Mouse (Mus musculus) neural tube, embryonic 14.5 days (tissue): ENCODE data around the gene Actr2. TPM values are rescaled to one million over a fixed set of nuclear protein-coding genes. Genes with fewer than 3 reads are reported as not detected.
A peak's percentile ranks its signal among the peaks of the same experiment; 100 is the strongest.
"Not testable (repeated sequence)": the region's sequence is repeated elsewhere in the genome, so short reads cannot be mapped to it uniquely, and the experiment has no call there.

ENCODE experiments used
- ATAC-seq: fragments of 200-750 bp; cut with Nextera tagmentation; 2 replicates; pipeline ENCODE4 v1.8.0; 2017; ENCODE audit warnings: low read depth, mild to moderate bottlenecking, moderate TSS enrichment, moderate library complexity
- H3K27ac ChIP-seq: fragments of 300-500 bp; sonication (generic); 2 replicates; pipeline ENCODE4 v1.5.1; 2014; ENCODE audit warnings: low read depth, mild to moderate bottlenecking, control low read depth, low read length, moderate library complexity, mixed read lengths
- H3K27me3 ChIP-seq: fragments of 300-500 bp; sonication (generic); 2 replicates; pipeline ENCODE4 v1.6.1; 2014; ENCODE audit warnings: low read length; ENCODE audit not compliant: control insufficient read depth, insufficient read depth
- H3K36me3 ChIP-seq: fragments of 300-500 bp; sonication (generic); 2 replicates; pipeline ENCODE4 v1.6.1; 2014; ENCODE audit warnings: low read length, mixed read lengths; ENCODE audit not compliant: control insufficient read depth, insufficient read depth
- H3K4me1 ChIP-seq: fragments of 300-500 bp; sonication (generic); 2 replicates; pipeline ENCODE4 v1.6.1; 2014; ENCODE audit warnings: low read length; ENCODE audit not compliant: control insufficient read depth, insufficient read depth
- H3K4me2 ChIP-seq: fragments of 300-500 bp; sonication (generic); 2 replicates; pipeline ENCODE4 v1.6.1; 2014; ENCODE audit warnings: mild to moderate bottlenecking, low read depth, low read length, control low read depth
- H3K4me3 ChIP-seq: fragments of 300-500 bp; sonication (generic); 2 replicates; pipeline ENCODE4 v1.5.1; 2014; ENCODE audit warnings: low read depth, low read length, control low read depth, mixed read lengths
- H3K9ac ChIP-seq: fragments of 300-500 bp; sonication (generic); replicated peaks from 2 replicates; pipeline ENCODE4 v1.6.1; 2014; ENCODE audit warnings: low read depth, mild to moderate bottlenecking, control low read depth, low read length, mixed read lengths
- H3K9me3 ChIP-seq: fragments of 300-500 bp; sonication (generic); 2 replicates; pipeline ENCODE4 v1.6.1; 2016; ENCODE audit warnings: low read length; ENCODE audit not compliant: control insufficient read depth
- WGBS: fragments of 180-500 bp; shearing (Covaris S2); extraction: QIAGEN DNeasy Blood & Tissue Kit; methylation state at CpG from one replicate; pipeline ENCODE4 v1.1.7; 2014; 5-methylcytosine and 5-hydroxymethylcytosine counted together
- polyA plus RNA-seq: library from polyadenylated mRNA; unstranded; fragments of >200 nt; fragmentation: Nextera tagmentation; extraction: Ambion mirVana; gene quantifications from 2 replicates; pipeline ENCODE4 v1.2.1, GENCODE M21; 2014

Gene Actr2
- polyA plus RNA-seq = 97.7 and 109 TPM in 2 replicates

- Histone ChIP-seq H3K4me2 (peak within 1 kb of the TSS; percentile 67), H3K27ac (peak within 1 kb of the TSS; percentile 93), H3K4me1 (peaks cover 8% of the 10 kb centered on the region), H3K4me3 (peak within 1 kb of the TSS; percentile 81), H3K9me3 (no peaks in the 10 kb centered on the region), H3K36me3 (no peaks in the 10 kb centered on the region), H3K9ac (peak within 1 kb of the TSS; percentile 91), H3K27me3 (no peaks in the 10 kb centered on the region)
- ATAC-seq = peak; percentile 99
- under 1% methylated on average over 49 of the region's 57 CpGs for WGBS
Observed at GRCm38 (mm10) chr11:20112741-20113480, at the start of gene Actr2. Gene Actr2, minus strand, starts transcription at chr11:20112913.

DNA sequence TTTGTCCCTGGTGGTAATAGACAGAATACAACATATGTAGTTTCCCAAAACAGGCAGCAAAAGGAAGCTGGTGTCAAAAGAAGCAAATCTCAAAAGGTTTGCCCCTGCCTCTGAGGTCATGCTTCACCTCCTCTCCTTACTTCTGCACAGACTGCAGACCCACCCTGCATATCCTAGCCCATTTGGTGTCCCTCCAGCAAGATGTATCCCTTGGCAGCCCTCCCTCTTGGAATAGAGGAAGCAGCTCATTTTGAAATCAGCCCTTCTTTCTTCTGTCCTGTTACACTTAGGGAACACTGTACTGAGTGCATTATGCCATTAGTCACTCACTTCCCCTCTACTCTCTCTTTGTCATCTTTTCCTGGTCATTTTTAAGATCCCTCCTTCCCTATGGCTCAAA, 46.2 kb upstream of the Actr2 start:
- Histone ChIP-seq H3K27ac (no peak overlapping the region), H3K4me3 (no peak overlapping the region), H3K4me2 (no peak overlapping the region), H3K27me3 (no peaks in the 10 kb centered on the region), H3K36me3 (no peaks in the 10 kb centered on the region), H3K9ac (no peak overlapping the region), H3K4me1 (no peaks in the 10 kb centered on the region), H3K9me3 (no peaks in the 10 kb centered on the region)
- no peak for ATAC-seq

DNA sequence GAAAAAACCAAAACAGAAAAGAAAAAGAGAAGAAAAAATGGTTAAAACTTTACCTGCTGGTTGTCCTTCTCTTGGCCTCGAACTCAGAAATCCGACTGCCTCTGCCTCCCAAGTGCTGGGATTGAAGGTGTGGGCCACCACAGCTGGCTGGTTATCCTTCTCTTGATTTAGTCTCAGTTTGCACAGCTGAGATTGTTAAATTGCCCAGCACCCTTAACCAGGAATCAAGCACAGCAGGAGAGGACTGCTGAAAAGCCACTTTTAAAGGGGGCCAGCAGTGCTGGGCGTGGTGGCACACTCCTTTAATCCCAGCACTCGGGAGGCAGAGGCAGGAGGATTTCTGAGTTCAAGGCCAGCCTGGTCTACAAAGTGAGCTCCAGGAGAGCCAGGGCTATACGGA, 40.8 kb upstream of the Actr2 start:
- not testable (repeated sequence) for H3K9me3 ChIP-seq, ATAC-seq, H3K4me1 ChIP-seq, H3K9ac ChIP-seq, H3K4me3 ChIP-seq, H3K4me2 ChIP-seq, H3K36me3 ChIP-seq, H3K27me3 ChIP-seq, H3K27ac ChIP-seq
- WGBS = 87% methylated on average over 5 of the region's 5 CpGs

- Histone ChIP-seq H3K36me3 (no peaks in the 10 kb centered on the region), H3K27ac (no peak overlapping the region), H3K4me3 (no peak overlapping the region), H3K9me3 (no peaks in the 10 kb centered on the region), H3K9ac (no peak overlapping the region), H3K27me3 (no peaks in the 10 kb centered on the region), H3K4me2 (no peak overlapping the region), H3K4me1 (no peaks in the 10 kb centered on the region)
- 92% methylated on average over 4 of the region's 4 CpGs for WGBS
- ATAC-seq = no peak
Observed at GRCm38 (mm10) chr11:20152107-20152901, 39.6 kb upstream of the Actr2 start.

DNA sequence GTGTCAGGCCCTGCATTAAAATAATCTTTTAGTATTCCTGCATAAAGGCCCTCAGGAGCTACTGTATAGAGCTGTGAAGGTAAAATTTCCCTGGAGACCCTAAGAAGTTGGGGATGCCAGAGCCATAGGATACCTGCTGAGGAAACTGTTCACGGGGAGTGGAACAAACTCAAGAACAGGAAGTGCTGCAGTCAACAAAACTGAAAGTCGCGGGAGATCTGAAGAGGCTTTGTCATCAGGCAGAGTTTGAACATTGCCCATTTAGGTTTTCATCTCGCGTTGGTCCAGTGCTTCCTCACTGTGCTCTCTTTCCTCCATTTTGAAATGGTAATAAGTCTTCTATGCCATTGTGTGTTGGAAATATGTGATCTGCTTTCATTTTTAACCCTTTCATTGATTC, 38.6 kb upstream of the Actr2 start:
- no peak for ATAC-seq
- H3K36me3 ChIP-seq = no peaks in the 10 kb centered on the region
- no peak overlapping the region for H3K9ac ChIP-seq
- WGBS = 82% methylated on average over 5 of the region's 5 CpGs
- H3K9me3 ChIP-seq = no peaks in the 10 kb centered on the region
- H3K4me3 ChIP-seq = no peak overlapping the region
- no peaks in the 10 kb centered on the region for H3K27me3 ChIP-seq
- H3K4me1 ChIP-seq = no peaks in the 10 kb centered on the region
- no peak overlapping the region for H3K4me2 ChIP-seq
- H3K27ac ChIP-seq = no peak overlapping the region

DNA sequence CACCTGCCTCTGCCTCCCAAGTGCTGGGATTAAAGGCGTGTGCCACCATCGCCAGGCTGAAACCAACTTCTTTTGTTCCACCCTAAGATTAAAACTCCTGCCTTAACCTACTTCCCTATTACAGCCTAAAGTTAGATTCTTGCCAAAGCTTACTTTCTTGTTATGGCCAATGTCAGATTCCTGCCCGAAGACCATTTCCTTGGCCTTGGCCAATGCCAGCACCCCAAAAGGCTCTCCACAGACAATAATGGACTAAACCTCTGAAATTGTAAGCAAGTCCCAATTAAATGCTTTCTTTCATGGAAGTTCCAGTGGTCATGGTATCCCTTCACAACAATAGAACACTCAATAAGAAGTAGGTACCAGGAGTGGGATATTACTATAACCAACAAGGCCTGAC, 37.2 kb upstream of the Actr2 start:
- no peak overlapping the region for H3K9ac ChIP-seq
- no peak overlapping the region for H3K27ac ChIP-seq
- H3K4me2 ChIP-seq = no peak overlapping the region
- H3K36me3 ChIP-seq = no peaks in the 10 kb centered on the region
- H3K27me3 ChIP-seq = no peaks in the 10 kb centered on the region
- no peaks in the 10 kb centered on the region for H3K4me1 ChIP-seq
- no peak for ATAC-seq
- WGBS = 95% methylated on average over 3 of the region's 3 CpGs
- no peak overlapping the region for H3K4me3 ChIP-seq
- H3K9me3 ChIP-seq = no peaks in the 10 kb centered on the region

GRCm38 (mm10) chr11:20145383-20145782, 32.7 kb upstream of the Actr2 start:
- Histone ChIP-seq H3K9me3 (no peaks in the 10 kb centered on the region), H3K4me2 (no peak overlapping the region), H3K36me3 (no peaks in the 10 kb centered on the region), H3K4me1 (no peaks in the 10 kb centered on the region), H3K9ac (no peak overlapping the region), H3K27ac (no peak overlapping the region), H3K27me3 (no peaks in the 10 kb centered on the region), H3K4me3 (no peak overlapping the region)
- 25% methylated on average over 9 of the region's 9 CpGs for WGBS
- no peak for ATAC-seq

GRCm38 (mm10) chr11:20144536-20145263, 32.0 kb upstream of the Actr2 start:
- WGBS = 89% methylated on average over 9 of the region's 9 CpGs

GRCm38 (mm10) chr11:20143687-20144086, 31.0 kb upstream of the Actr2 start:
- WGBS = 94% methylated on average over 4 of the region's 4 CpGs
- H3K4me2 ChIP-seq, H3K9me3 ChIP-seq, ATAC-seq, H3K9ac ChIP-seq, H3K4me3 ChIP-seq, H3K36me3 ChIP-seq, H3K4me1 ChIP-seq, H3K27me3 ChIP-seq, H3K27ac ChIP-seq: not testable (repeated sequence)

More at GRCm38 (mm10) chr11:20144536-20145263, 32.0 kb upstream of the Actr2 start:
- H3K4me2 ChIP-seq = no peak overlapping the region
- H3K27ac ChIP-seq = no peak overlapping the region
- H3K4me3 ChIP-seq = no peak overlapping the region
- H3K9ac ChIP-seq = no peak overlapping the region
- H3K36me3 ChIP-seq = no peaks in the 10 kb centered on the region
- no peak for ATAC-seq
- H3K27me3 ChIP-seq = no peaks in the 10 kb centered on the region
- no peaks in the 10 kb centered on the region for H3K9me3 ChIP-seq
- H3K4me1 ChIP-seq = no peaks in the 10 kb centered on the region
